Mouse (Mus musculus) thymus, postnatal 10 days (tissue): Measurements from ENCODE around the gene Tmem129.
A peak's percentile ranks its signal among the peaks of the same experiment; 100 is the strongest.

Source experiments
- DNase-seq, 2 experiments: peaks; one replicate each; pipeline ENCODE4 v3.0.0; 2021; ENCODE audit warnings: low spot score in 2 of 2

Gene Tmem129

GRCm38 (mm10) chr5:33657787-33658663 lies at the start of gene Tmem129, which contains the start of gene Tacc3:
Gene Tmem129, minus strand, starts transcription at chr5:33658416.
Gene Tacc3, plus strand, starts transcription at chr5:33658128.
- DNase-seq, result peak; percentile 93 to 97

DNA sequence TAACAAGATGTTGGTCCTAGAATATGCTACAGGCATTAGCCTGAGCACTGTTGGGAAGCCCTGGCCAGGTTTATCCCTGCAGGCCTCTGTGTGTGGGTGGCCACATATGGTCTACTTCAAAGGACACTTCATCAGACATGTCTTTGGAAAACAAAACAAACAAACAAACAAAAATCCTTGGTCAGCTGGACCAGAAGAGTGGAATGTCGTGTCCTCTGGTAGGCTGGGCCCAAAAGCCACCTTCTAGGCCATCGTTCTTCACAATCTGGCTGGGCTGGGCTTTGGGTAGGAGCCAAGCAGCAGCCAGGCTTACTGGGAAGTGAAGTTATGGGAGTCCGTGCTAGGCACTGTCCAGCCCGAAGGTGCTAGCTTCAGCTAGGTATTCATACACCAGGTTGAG lies 48.9 kb upstream of the Tmem129 start:
- DNase-seq, result no peak

DNA sequence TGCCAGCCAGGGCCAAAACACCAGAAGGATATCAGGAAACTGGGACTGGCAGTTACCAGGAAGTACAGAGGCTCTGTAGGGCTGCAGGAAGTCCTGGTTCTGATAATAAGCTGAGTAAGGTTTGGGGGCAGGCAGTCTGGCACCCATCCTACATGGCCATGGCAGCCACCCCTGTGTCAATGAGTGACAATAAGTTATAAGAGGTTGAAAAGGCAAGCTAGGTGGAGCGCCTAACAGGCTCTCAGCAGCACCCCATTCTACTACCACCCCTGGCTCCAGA lies 48.1 kb upstream of the Tmem129 start:
- DNase-seq, result no peak

GRCm38 (mm10) chr5:33705612-33706349 lies 47.6 kb upstream of the Tmem129 start:
- DNase-seq, result no peak

DNA sequence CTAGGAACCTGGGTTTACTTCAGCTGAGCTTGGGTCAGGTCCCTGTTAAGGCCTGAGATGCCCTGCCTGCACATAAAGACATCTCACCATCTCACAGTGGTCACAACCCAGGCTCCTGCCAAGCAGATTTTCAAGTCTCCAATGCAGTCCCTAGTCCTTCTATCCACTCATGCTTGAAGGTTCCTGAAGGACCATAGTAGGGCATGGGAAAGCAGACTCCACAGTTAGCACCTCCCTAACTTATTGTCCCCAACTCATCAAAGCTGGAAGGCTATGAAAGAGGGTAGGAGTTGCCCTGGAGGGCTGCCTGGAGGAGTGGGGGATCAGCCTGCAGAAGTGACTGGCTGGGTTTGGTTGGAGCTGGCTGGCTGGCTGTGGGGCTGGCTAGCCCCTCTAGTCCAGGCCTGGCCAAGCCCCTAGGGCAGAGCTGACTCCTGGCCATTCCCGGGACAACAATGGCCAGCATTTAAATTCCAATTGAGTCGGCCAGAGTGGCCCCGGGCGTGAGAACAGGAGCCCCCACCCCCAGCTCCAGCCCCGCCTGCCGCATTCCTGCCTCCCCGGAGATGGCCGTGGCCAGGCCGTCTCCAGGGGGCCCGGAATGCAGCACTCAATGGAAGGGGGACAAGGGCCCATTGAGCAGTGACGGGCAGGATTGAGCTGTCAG lies 46.9 kb upstream of the Tmem129 start:
- DNase-seq, result no peak

GRCm38 (mm10) chr5:33703999-33704398 lies 45.8 kb upstream of the Tmem129 start:
- DNase-seq, result no peak

DNA sequence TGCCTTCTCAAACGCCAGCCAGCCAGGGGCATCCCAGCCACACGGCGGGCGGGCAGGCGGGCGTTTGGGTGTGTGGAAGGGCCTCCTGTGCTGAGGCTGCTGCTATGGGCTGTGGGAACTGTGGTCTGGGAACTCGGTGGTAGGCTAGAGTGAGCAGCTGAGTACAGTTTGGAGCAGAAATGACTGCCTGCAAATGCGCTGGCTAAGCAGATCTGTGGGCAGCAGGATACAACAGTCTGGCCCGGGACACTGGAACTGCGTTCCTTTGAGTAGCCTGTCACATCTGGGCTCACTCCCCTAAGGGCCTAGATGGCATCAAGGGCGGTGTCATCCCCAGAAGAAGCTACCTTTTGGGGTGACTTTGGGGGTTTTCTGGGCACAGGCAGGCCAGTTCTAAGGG lies 43.6 kb upstream of the Tmem129 start:
- no peak for DNase-seq

DNA sequence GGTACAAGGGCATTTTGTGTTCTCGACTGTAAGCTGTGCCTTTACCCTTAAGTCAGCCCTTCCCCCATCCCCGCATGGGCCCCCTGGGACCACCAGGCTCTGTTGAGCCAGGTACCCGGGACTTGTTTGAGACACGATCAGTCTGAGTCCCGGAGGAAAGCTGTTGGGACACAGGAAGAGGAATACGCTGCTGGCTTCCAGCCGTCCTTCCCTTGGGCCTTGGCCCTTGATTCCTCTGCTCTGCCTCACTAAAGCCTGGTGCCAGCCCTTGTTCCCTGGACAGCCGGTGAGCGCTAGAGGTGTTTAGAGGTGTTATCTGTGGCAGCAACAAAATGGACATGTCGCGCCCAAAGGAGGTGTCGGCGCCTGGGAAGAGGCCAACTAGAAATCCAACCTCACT lies 41.8 kb upstream of the Tmem129 start:
- no peak for DNase-seq

- no peak for DNase-seq
Observed at GRCm38 (mm10) chr5:33698669-33699068, 40.5 kb upstream of the Tmem129 start.

DNA sequence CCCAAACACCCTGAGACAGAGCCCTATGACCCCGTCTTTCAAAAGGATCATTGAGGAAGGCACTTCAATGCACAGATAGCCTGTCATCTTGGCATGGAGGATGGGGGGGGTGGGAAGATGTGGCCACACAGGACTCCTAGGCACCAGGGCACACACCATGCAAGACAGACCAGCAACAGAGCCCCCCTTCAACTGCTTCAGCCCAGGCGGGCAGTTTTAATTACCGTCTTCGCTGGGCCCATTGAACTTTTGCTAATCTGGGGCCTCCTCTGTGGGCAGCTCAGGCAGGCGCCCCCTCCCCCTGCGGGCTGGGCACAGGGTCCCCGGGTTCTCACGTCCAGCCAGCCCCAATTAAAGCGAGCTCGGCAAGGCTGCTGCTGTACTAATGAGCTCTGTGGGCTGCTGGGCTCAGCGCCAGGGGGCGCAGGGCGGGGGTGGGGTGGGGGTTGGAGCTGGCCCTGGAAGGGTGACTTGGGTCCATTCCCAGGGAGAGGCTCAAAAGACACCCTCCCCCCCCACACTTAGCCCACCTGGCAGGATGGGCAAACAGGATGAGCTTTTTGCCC lies 39.8 kb upstream of the Tmem129 start:
- DNase-seq, result no peak

DNA sequence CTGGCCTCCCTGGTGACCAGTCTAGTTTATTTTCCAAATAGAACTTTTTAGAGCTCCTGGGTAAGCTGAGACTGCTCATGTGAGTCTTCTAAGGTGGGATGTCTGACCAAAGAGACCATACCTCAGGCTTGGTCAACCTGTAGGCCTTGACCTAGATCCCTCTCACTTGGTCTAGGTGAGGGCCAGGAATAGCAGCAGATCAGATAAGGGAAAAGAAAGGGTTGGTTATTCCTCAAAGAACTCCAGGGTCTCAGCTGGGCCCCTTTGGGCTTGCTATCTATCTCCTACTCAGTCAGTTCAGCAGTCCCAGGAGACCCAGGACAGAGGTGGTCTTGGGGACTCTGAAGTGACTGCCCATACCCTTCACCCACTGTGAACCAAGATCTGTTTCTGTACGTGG lies 39.3 kb upstream of the Tmem129 start:
- DNase-seq, result no peak

GRCm38 (mm10) chr5:33696430-33696829 lies 38.2 kb upstream of the Tmem129 start:
- no peak for DNase-seq

GRCm38 (mm10) chr5:33695718-33696121 lies 37.5 kb upstream of the Tmem129 start:
- DNase-seq, result no peak

GRCm38 (mm10) chr5:33694848-33695717 lies 36.9 kb upstream of the Tmem129 start:
- no peak for DNase-seq

- DNase-seq, result no peak
Observed at GRCm38 (mm10) chr5:33694461-33694847, 36.2 kb upstream of the Tmem129 start.

- DNase-seq, result no peak
Observed at GRCm38 (mm10) chr5:33692393-33692792, 34.2 kb upstream of the Tmem129 start.

DNA sequence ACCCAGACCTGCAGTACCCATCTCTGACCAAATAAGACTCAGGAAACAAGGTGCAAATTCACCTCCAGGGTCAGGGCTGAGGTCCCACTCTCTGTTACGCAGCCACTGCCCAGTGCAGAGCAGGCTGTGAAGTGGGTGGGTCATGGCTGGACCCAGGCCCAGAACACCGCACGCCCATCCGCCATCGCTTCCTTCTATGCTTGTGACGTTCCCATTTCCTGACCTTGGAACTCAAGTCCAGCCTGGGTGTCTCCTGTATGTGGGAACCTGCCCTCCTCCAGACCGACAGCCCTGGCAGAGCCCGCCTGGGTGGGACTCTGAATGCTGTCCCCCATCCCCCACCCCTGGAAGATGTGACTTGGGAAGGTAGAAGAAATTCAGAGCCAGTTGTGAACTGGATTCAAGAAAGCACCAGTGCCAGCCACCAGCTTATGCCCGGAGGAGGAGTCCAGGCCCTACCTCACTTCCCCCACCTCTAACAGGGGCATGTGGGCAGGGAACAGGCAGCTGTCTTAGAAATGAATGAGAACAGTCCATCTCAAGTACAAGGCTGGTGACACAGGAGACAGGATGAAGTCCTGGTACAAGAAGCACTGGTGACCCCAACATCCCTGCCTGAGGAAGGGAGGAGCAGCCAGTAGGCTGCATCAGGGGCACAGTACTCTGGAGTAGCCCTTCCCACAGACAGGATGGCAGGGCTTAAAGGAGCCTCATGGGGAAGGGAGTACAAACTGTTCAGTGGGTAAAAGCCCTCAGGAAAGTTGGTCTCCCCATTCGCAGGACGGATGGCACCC lies 31.8 kb upstream of the Tmem129 start:
- DNase-seq, result no peak

DNA sequence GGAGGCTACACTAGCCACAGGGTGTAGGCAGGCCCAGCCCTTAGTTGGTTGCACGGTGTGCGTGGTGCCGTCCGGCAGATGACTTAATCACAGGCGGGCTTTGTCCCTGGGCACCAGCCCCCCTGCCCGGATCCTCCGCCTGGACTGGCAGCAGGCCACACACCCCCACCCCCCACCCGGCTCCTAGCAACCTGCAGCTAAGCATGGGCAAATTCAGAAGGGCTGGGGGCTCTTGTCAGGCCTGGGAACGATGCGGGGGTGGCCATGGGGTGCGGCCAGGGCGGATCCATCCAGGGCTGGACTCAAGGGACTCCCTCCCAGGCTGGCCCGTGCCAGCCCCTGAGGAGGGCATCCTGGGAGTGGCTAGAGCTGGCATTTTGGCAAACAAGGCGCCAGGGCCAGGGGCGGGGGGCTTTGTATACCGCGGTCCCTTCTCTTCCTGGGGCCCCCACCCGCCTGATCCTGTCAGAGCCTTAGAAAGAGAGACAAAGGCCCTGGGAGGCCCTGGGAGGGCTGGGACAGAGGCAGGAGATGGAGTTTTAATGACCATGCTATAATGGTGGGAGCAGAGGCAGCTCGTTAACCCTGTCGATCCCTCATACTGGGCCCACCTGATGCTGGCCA lies 31.1 kb upstream of the Tmem129 start:
- no peak for DNase-seq

- DNase-seq, result no peak
Observed at GRCm38 (mm10) chr5:33688278-33689220, 30.3 kb upstream of the Tmem129 start.
